Mouse (Mus musculus) midbrain, postnatal 0 days (tissue): ENCODE results near the gene Wdr5. TPM values are rescaled to one million over a fixed set of nuclear protein-coding genes. Genes with fewer than 3 reads are reported as not detected.
"Not testable (repeated sequence)": the region's sequence is repeated elsewhere in the genome, so short reads cannot be mapped to it uniquely, and the experiment has no call there.

Experiments used
- ATAC-seq: fragments of 200-750 bp; cut with Nextera tagmentation; 2 replicates; pipeline ENCODE4 v1.8.0; 2017; ENCODE audit warnings: moderate number of reproducible peaks, mild to moderate bottlenecking, moderate TSS enrichment, moderate library complexity; ENCODE audit not compliant: low FRiP score
- DNase-seq: peaks from one replicate; pipeline ENCODE4 v3.0.0-alpha.2; 2015; ENCODE audit warnings: low spot score
- H3K27ac ChIP-seq: fragments of 300-500 bp; sonication (generic); 2 replicates; pipeline ENCODE4 v1.5.1; 2014; ENCODE audit warnings: low read depth, mild to moderate bottlenecking, low read length, mixed read lengths
- H3K27me3 ChIP-seq: fragments of 300-500 bp; sonication (generic); 2 replicates; pipeline ENCODE4 v1.6.1; 2014; ENCODE audit warnings: low read length, control low read depth, mixed read lengths; ENCODE audit not compliant: insufficient read depth
- H3K36me3 ChIP-seq: fragments of 300-500 bp; sonication (generic); 2 replicates; pipeline ENCODE4 v1.6.1; 2014; ENCODE audit warnings: low read length, control low read depth, mixed read lengths; ENCODE audit not compliant: insufficient read depth
- H3K4me1 ChIP-seq: fragments of 300-500 bp; sonication (generic); 2 replicates; pipeline ENCODE4 v1.6.1; 2014; ENCODE audit warnings: mild to moderate bottlenecking, control low read depth, antibody characterized with exemption, low read length, mixed read lengths; ENCODE audit not compliant: insufficient read depth
- H3K4me2 ChIP-seq: fragments of 300-500 bp; sonication (generic); 2 replicates; pipeline ENCODE4 v1.6.1; 2014; ENCODE audit warnings: low read depth, mild to moderate bottlenecking, low read length, mixed read lengths; ENCODE audit not compliant: poor library complexity, severe bottlenecking
- H3K4me3 ChIP-seq: fragments of 300-500 bp; sonication (generic); 2 replicates; pipeline ENCODE4 v1.5.1; 2014; ENCODE audit warnings: low read depth, mild to moderate bottlenecking, low read length, moderate library complexity
- H3K9ac ChIP-seq: fragments of 300-500 bp; sonication (generic); replicated peaks from 2 replicates; pipeline ENCODE4 v1.6.1; 2014; ENCODE audit warnings: mild to moderate bottlenecking, low read length, moderate library complexity, mixed read lengths; ENCODE audit not compliant: poor library complexity, severe bottlenecking
- H3K9me3 ChIP-seq: fragments of 300-500 bp; sonication (generic); 2 replicates; pipeline ENCODE4 v1.6.1; 2016; ENCODE audit warnings: low read length, control low read depth
- CTCF ChIP-seq: IDR thresholded peaks from 2 replicates; pipeline ENCODE4 v1.5.1; 2016; ENCODE audit warnings: antibody characterized with exemption, mild to moderate bottlenecking
- WGBS: fragments of 180-500 bp; shearing (Covaris S2); extraction: QIAGEN DNeasy Blood & Tissue Kit; methylation state at CpG from one replicate; pipeline ENCODE4 v1.1.7; 2014; 5-methylcytosine and 5-hydroxymethylcytosine counted together
- polyA plus RNA-seq: library from polyadenylated mRNA; unstranded; fragments of >200 nt; fragmentation: Nextera tagmentation; extraction: Ambion mirVana; gene quantifications from 2 replicates; pipeline ENCODE4 v1.2.1, GENCODE M21; 2015
- total RNA-seq: library from RNA; depleted of rRNA; stranded (reverse); fragments of >200 nt; gene quantifications from 2 replicates; pipeline ENCODE4 v1.2.3, GENCODE M21; 2014

Wdr5 gene
- total and polyA plus RNA-seq, 2 experiments from 2014 or later, result 34.5 to 48.9 TPM

- H3K4me2 ChIP-seq, result no peak overlapping the region
- no peak overlapping the region for H3K9ac ChIP-seq
- H3K4me1 ChIP-seq, result no peaks in the 10 kb centered on the region
- no peak for TF ChIP-seq CTCF
- no peak for DNase-seq
- no peaks in the 10 kb centered on the region for H3K9me3 ChIP-seq
- H3K36me3 ChIP-seq, result no peaks in the 10 kb centered on the region
- no peak for ATAC-seq
- H3K4me3 ChIP-seq, result no peak overlapping the region
- H3K27ac ChIP-seq, result no peak overlapping the region
- WGBS, result 83% methylated on average over 2 of the region's 2 CpGs
- no peaks in the 10 kb centered on the region for H3K27me3 ChIP-seq
Observed at GRCm38 (mm10) chr2:27490939-27491338, 24.0 kb upstream of the Wdr5 start.

GRCm38 (mm10) chr2:27493971-27494370, 21.0 kb upstream of the Wdr5 start:
- Histone ChIP-seq H3K36me3 (no peaks in the 10 kb centered on the region), H3K4me1 (no peaks in the 10 kb centered on the region), H3K9ac (no peak overlapping the region), H3K9me3 (no peaks in the 10 kb centered on the region), H3K27me3 (no peaks in the 10 kb centered on the region), H3K27ac (no peak overlapping the region), H3K4me2 (no peak overlapping the region), H3K4me3 (no peak overlapping the region)
- no peak for ATAC-seq
- no peak for DNase-seq
- TF ChIP-seq CTCF, result no peak
- WGBS, result 92% methylated on average over 3 of the region's 3 CpGs

- DNase-seq, result peak; percentile 58
- Histone ChIP-seq H3K36me3 (no peaks in the 10 kb centered on the region), H3K27me3 (no peaks in the 10 kb centered on the region), H3K4me3 (peak overlapping the region; percentile 31), H3K4me2 (peak overlapping the region; percentile 62), H3K9ac (no peak overlapping the region), H3K27ac (no peak overlapping the region), H3K4me1 (no peaks in the 10 kb centered on the region), H3K9me3 (no peaks in the 10 kb centered on the region)
- peak; percentile 30 for TF ChIP-seq CTCF
- ATAC-seq, result no peak
- WGBS, result 14% methylated on average over 23 of the region's 23 CpGs
Observed at GRCm38 (mm10) chr2:27496391-27497028, 18.4 kb upstream of the Wdr5 start.

DNA sequence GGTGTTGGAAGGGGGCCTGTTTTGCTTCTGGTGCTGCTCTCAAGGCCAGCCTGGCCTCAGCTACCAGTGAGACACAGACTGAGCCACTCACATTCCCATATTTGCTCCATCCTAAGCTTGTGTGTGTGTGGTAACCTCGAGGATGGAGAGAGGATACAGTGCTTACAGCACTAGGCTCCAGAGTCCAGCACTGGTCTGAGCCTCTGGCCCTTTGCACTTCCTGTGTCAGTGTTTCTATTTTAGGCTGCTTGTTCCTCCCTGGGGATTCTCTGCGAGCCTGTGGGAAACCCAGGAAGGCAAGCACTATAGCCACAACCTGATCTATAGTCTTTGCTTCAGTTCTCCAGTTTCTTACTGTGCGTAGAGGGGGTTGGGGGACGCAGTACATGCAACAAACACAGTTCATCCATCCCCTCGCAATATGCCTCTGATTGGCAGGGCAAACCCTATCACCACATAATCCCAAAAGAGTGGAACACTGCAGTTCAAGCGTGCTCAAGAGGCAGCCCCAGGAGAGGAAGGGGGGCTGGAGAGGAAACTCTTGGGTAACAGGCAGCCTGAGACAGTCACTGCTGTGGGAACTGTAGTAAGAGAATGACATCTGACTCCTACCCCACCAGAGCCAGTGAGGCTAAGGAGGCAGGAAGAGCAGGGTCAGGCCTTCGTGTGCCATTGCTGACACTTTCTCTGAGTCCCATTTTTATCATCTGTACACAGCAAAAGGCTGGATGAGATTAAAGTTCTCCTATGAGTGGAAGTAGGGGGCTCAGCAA, 10.7 kb upstream of the Wdr5 start:
- TF ChIP-seq CTCF, result no peak
- Histone ChIP-seq H3K9me3 (no peaks in the 10 kb centered on the region), H3K4me3 (no peak overlapping the region), H3K4me1 (no peaks in the 10 kb centered on the region), H3K36me3 (no peaks in the 10 kb centered on the region), H3K27ac (no peak overlapping the region), H3K27me3 (no peaks in the 10 kb centered on the region), H3K4me2 (no peak overlapping the region), H3K9ac (no peak overlapping the region)
- ATAC-seq, result no peak
- no peak for DNase-seq
- WGBS, result 65% methylated on average over 7 of the region's 7 CpGs

- 15% methylated on average over 6 of the region's 6 CpGs for WGBS
- Histone ChIP-seq H3K4me3 (no peak overlapping the region), H3K4me2 (no peak overlapping the region), H3K9me3 (no peaks in the 10 kb centered on the region), H3K4me1 (no peaks in the 10 kb centered on the region), H3K9ac (no peak overlapping the region), H3K36me3 (no peaks in the 10 kb centered on the region), H3K27ac (no peak overlapping the region), H3K27me3 (no peaks in the 10 kb centered on the region)
- no peak for DNase-seq
- TF ChIP-seq CTCF, result no peak
- ATAC-seq, result no peak
Observed at GRCm38 (mm10) chr2:27505539-27505938, 9.4 kb upstream of the Wdr5 start.

GRCm38 (mm10) chr2:27506658-27507057, 8.3 kb upstream of the Wdr5 start:
- not testable (repeated sequence) for H3K4me2 ChIP-seq, H3K27me3 ChIP-seq, H3K36me3 ChIP-seq, ATAC-seq, H3K9me3 ChIP-seq, H3K27ac ChIP-seq, H3K4me1 ChIP-seq, H3K4me3 ChIP-seq, DNase-seq, H3K9ac ChIP-seq
- 79% methylated on average over 4 of the region's 4 CpGs for WGBS
